Mouse (Mus musculus): ENCODE measurements at regions not wholly inside any gene's neighbourhood (a gene's known extent, or its start where the extent isn't known, plus 50 kb on each side); places are given as distances from the start of the nearest gene placed in this dataset.

- TF ChIP-seq CTCF (IDR thresholded peaks at IDR 0.05) (no peak), POLR2A (IDR thresholded peaks at IDR 0.05; ENCODE audit: insufficient read depth, low read depth, low read length) (no peak)
Measured at GRCm38 (mm10) chr2:114784191-114784590, 129.4 kb upstream of the Dph6 start.

Data from heart, adult 2 months (tissue).